Mouse (Mus musculus) adrenal gland, postnatal 14 days (tissue): ENCODE data around the gene Tmem161a. TPM values are rescaled to one million over a fixed set of nuclear protein-coding genes. Genes with fewer than 3 reads are reported as not detected.
A peak's percentile ranks its signal among the peaks of the same experiment; 100 is the strongest.

Experiments used
- DNase-seq: peaks from one replicate; pipeline ENCODE4 v3.0.0; 2021; ENCODE audit warnings: mixed read lengths
- total RNA-seq: library from RNA; stranded (reverse); gene quantifications from 2 replicates; pipeline ENCODE4 v1.2.3, GENCODE M21; 2021

The Tmem161a gene
- total RNA-seq, 1 experiment from 2014 or later = 48.9 TPM

GRCm38 (mm10) chr8:70159211-70159610 lies 12.9 kb upstream of the Tmem161a start:
- DNase-seq = no peak

GRCm38 (mm10) chr8:70160015-70160414 lies 12.1 kb upstream of the Tmem161a start:
- no peak for DNase-seq

- DNase-seq = no peak
Observed at GRCm38 (mm10) chr8:70163316-70163715, 8.8 kb upstream of the Tmem161a start.

- peak; percentile 86 for DNase-seq
Observed at GRCm38 (mm10) chr8:70166504-70167110, 5.5 kb upstream of the Tmem161a start.

GRCm38 (mm10) chr8:70170116-70170515 lies 2.0 kb upstream of the Tmem161a start:
- no peak for DNase-seq

DNA sequence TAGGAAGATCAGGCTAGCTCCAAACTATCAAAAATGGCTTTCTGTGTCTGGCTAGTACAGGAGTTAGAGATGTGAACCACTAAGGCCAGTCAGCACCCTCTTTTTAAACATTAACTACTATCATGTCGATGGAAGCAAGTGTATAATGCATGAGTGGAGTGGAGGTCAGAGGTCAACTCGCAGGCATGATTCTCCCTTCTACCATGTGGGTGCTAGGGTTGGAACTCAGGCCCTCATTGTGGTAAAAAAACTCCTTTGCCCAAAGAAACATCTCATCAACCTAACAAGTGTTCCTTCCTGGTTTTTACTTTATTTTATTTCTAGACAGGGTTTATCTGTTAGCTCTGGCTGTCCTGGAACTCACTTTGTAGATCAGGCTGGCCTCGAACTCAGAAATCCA lies 1.4 kb upstream of the Tmem161a start:
- no peak for DNase-seq

- no peak for DNase-seq
Observed at GRCm38 (mm10) chr8:70171240-70171639, 916 bp upstream of the Tmem161a start.

DNA sequence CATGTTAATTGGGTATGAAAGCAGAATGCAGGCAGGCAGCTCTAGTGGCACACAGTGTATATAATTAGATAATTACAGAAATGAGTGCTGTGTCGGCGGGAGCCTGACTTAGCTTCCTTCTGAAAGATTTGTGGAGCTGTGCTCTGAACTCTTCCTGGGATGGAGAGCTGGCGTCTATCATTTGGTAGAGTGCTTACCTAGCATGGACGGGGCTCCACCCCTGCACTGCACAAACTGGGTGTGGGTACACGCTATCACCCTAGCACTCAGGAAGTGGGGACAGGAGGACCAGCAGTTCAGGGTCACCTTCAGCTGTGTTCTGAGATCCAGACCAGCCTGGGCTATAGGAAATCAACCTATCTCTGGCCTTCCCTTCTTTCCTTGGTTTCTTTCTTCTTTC lies 1.2 kb downstream of the Tmem161a start:
- DNase-seq = no peak

GRCm38 (mm10) chr8:70174079-70174478 lies 1.9 kb downstream of the Tmem161a start:
- no peak for DNase-seq

DNA sequence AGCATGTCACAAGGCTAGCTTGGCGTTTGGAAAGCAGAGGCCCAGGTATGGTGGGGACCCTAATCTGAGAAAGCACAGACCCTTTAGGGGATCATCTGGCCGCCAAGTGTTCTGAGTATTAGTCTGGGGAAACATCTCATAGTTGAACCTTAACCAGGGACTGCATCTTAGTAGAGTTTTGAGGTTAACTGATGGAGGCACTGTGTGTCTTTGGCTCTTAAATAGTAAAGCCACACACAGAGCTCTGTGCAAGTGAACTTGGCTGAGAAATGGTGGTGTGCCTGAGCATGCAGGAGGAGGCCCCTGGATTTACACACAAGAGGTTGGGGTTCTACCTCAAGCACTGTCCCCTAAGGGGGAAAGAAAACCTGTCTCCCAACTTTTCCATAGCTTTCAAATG lies 6.1 kb downstream of the Tmem161a start:
- no peak for DNase-seq

DNA sequence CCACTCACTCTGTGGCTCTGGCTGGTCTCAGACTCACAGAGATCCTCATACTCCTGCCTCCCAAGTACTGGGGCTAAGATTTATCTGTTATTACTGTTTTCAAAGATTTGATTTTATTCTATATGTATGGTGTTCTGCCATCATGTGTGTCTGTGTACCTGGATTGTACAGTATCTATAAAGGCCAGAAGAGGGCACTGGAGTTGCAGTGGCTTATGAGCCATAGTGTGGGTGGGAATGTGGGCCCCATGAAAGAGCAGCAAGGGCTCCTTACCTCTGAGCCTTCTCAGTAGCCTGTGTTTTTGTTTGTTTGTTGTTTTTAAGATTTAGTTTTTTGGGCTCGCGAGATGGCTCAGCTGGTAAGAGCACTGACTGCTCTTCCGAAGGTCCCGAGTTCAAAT lies 6.9 kb downstream of the Tmem161a start:
- DNase-seq = no peak

DNA sequence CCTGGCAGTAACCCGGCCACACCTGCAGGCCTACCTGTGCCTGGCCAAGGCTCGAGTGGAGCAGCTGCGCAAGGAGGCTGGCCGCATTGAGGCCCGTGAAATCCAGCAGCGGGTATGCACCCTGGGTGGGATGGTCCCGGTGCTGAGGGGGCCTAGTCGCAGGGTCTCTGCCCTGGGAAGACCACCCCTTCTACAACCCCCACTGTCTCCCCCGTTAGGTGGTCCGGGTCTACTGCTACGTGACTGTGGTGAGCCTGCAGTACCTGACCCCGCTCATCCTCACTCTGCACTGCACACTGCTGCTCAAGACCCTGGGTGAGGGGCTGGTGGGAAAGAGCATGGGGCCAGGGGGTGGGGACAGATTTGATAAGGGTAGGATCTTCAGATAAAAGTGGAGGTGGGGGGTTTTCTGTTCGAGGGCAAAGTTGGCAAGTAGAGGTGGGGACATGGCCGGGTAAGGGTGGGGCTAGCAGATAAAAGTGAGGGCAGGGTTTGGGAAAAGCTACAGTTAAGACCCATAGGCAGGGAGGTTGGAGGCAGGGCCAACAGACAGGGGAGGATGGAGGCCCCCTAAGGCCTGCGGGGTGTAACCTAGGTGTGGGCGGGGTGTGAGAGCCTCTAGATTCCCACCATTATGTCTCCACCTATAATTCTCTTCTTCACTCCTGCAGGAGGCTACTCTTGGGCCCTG lies 9.2 kb downstream of the Tmem161a start:
- no peak for DNase-seq

- no peak for DNase-seq
Observed at GRCm38 (mm10) chr8:70181903-70182252, 9.7 kb downstream of the Tmem161a start.

GRCm38 (mm10) chr8:70183194-70183593 lies 11.0 kb downstream of the Tmem161a start:
- DNase-seq = peak; percentile 53

- no peak for DNase-seq
Observed at GRCm38 (mm10) chr8:70188707-70189106, 16.6 kb downstream of the Tmem161a start.

GRCm38 (mm10) chr8:70193238-70193637 lies 21.1 kb downstream of the Tmem161a start:
- DNase-seq = no peak

GRCm38 (mm10) chr8:70194191-70194590 lies 22.0 kb downstream of the Tmem161a start:
- DNase-seq = peak; percentile 30

DNA sequence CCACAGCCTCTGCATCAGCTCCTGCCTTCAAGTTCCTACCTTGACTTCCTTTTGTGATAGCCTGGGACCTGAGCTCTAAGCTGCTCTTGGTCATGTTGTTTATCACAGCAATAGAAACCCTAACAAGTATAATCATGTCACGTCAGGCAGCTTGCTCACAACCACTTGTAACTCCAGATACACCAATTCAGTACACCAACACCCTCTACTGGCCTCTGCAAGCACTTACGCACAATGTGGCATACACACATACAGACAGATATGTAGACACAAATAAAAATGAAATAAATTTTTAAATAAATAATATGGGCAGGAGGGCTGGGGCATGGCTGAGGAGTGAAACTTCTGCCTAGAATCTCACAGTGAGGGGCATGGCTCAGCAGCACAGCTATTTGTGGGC lies 23.6 kb downstream of the Tmem161a start:
- no peak for DNase-seq

GRCm38 (mm10) chr8:70197603-70198002 lies 25.4 kb downstream of the Tmem161a start:
- DNase-seq = no peak

DNA sequence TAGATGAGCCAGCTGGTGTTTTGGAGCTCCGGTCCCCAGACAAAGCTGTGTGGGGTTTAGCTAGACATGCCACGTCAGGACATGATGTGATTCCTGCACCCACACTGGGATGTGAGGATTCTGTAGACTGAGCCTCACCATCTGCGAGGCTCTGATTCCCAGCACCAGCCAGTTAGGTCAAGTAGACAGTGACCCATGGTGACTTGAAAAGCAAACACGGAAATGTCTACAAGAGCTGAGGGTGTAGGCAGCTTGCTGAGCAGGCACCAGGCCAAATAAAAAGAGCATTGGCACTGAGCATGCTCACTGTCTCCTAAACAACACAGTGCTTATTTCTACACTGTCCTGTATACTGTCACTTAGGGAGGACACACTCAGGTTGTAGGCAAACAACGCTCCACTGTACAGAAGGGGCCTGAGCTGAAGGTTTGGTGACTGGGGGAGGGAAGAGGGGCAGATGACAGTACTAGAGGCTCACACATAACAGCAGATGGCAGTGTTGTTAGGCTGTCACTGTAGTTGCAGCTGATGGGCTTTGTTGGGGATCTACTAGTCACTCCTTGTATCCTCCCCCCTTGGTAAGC lies 28.0 kb downstream of the Tmem161a start:
- no peak for DNase-seq

GRCm38 (mm10) chr8:70201417-70201816 lies 29.3 kb downstream of the Tmem161a start:
- no peak for DNase-seq

DNA sequence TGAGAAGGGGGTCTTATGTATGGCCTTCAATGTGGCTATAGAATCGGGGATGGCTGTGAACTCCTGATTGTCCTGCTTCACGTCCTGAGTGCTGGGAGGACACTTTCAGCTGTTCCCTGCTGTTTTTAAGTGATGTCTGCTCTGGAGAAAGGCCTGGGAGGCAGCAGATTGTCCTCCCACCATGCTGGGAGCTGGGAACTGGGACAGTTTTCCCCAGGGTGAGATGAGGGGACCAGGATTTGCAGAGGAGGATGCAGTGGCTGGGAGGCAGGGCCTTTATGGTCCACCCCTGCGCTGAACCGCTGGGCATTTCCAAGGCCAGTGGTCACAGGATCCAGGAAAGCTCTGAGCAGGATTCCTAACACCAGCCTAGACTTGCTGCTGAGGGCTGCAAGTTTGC lies 30.9 kb downstream of the Tmem161a start:
- DNase-seq = no peak

DNA sequence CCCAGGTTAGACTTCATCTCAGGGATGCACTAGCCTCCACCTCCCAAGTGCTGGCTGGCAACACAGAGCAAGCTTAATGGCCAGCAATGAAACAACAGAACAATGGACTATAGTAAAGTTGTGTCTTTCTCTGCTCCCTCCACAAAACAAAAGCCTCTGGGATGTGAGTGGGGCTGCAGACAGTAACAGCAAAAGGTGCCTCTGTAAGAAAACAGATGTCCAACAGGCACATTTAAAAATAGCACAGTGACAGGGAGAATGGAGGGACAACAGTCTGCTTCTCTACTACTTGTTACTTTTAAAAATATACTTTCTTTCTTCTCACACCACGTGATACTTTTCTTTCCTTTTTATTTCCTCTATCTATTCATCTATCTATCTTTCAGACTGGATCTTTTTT lies 32.6 kb downstream of the Tmem161a start:
- DNase-seq = no peak

DNA sequence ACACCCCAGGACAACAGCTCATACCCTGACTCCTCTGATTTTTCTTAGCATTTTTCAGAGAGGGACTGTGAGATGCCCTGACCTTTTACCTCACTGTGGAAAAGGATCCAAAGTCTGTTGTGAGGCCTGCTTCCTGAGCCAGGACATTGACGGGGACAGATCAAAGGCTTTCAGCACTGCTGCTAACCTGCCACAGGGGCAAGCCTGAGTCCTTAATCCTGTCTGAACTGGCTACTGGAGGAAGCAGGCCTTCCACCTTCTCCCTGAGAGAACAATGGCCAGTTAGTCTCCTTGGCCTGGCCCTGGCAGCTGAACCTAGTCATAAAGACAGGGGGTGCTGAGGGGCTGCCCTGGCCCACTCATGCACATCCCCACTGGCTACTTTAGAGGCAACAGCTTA lies 36.0 kb downstream of the Tmem161a start:
- no peak for DNase-seq
